Mouse (Mus musculus): ENCODE measurements around the gene Cxcl12.

Cxcl12 gene

GRCm38 (mm10) chr6:117220831-117221345 lies 52.6 kb downstream of the Cxcl12 start:
- DNase-seq: no peak
